Mouse (Mus musculus) mouse embryonic stem cell (cell line): ENCODE data around the gene Lrrn1.

ENCODE experiments used
- in situ Hi-C, 2 experiments: fragments of 300-500 bp; cut with MboI; formaldehyde crosslinking; loops; 1 replicate in 1 of 2; 3 replicates in 1 of 2; pipeline ENCODE4 v1.14.3; 2019 to 2020; ENCODE audit warnings: low sequenced_read_pairs in 2 of 2, low pct_unique_long_range_greater_than_20kb in 1 of 2, mixed read lengths in 1 of 2; ENCODE audit not compliant: unreplicated experiment in 1 of 2

Gene Lrrn1

DNA sequence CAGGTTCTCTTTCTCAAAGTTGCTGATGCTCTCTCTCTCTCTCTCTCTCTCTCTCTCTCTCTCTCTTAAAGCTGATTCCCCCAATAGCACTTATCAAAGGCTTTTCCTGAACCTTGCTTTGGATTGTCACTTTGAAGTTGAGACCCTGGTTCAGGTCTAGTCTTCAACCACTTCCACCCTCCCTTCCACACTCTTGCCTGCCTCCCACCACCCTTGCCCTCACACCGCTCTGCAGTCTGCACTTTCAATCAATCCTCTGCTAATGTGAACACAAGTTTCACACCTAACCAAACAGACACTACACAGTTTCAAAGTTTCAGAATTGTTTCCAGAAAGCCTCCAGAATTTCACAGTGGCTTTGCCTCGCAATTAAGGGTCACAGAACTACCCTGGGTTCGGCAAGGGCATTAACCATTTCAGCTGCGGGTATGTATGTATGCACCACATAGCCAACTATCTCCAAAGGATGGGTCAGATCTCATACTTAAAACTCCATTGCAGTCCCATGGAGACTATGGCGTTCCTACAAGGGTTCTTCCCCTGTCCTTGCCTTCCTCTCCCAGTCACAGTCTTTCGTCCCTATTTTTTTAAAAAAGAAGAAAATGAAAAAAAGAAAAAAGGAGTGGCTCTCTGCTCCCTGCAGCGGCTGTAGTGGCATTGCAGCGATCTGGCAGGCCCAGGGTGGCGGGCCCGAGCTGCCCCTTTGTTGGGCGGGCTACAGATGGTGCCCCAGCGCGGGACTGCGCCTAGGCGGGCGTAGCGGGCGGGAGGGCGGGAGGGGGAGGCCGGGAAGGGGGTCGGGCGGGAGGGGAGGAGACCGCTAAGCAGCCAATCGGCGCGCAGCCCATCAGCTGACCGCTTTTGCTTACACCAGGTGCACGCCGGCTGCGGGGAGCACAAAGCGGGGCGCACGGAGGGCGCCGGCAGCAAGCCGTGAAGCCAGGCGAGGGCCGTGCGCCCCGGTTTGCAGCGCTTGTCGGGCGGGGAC is at the start of gene Lrrn1:
TSS of gene Lrrn1 (plus strand) at position 892 of the 988 bp plus-strand sequence.
- in situ Hi-C loops = no loop called here

DNA sequence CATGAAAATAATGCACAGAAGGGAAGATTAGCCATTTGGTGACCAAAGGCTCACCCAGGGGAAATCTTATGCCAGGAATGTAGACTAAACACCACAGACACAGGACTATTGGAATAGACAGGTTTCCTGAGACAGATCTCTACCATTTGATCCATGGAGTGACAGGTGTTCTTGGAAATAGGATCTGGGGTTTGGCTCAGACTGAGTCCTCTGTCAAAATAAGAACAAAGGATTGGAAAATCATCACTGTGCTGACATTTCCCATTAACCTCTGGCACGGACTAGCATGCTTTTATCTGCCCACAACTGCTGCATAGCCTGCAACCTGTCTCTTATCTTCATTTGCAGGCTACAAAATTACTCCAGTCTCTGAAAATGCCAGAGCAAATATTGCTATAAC is 35.1 kb upstream of the Lrrn1 start:
- in situ Hi-C loops = no loop called here

DNA sequence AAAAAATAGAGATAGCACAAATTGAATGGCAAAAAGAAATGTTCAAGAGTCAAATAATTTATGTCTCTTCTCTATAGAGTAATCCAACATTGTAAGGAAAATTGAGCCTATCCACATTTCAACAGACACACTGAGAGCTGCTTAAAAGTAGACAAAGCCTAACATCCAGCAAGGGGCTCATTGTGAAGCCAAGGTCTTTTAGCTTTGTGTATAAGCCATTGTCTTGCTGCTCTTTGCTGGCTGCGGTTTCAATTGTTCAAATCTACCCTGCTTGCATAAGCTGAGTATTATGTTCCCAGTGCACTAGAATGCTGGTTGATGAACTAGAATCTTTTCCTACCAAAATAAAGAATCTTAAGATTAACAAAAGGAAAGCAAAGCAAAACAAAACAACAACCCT is 33.7 kb upstream of the Lrrn1 start:
- in situ Hi-C loops = no loop called here

DNA sequence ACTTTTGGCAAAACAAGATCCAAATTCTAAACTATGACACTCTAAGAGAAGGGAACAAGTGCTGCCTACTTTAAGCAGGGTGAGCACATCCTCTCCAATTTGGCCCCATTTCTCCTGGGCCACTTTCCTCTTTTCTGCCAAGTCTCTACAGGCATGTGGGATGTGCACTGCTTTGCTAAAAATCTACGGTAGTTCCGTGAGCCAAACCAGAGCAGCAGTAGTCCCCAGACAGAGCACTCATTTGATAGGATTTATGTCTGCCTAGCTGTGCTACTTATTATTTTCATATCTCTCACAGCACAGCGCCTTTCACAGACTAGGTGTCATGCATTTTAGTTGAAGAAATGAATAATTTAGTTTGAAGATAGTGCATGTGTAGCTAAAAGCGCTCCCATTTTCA is 15.9 kb upstream of the Lrrn1 start:
- in situ Hi-C loops = no loop called here

DNA sequence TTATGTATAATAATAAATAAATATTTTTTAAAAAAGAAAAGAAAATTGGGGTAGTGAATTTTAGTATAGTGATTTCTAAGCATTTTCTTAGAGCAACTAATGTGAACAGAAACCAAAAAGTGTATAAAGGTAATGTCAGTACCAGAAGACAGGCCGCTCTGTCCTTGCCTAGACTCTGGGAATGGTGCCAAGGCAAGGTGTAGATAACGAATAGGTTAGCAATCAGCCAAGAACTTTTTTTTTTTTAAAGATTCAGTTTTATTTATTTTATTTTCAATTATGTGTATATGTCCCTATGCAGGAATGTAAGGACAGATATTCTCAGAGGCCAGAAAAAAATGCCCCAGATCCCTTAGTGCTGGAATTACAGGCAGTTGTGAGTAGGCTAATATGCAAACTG is 5.6 kb upstream of the Lrrn1 start:
- in situ Hi-C loops = no loop called here

DNA sequence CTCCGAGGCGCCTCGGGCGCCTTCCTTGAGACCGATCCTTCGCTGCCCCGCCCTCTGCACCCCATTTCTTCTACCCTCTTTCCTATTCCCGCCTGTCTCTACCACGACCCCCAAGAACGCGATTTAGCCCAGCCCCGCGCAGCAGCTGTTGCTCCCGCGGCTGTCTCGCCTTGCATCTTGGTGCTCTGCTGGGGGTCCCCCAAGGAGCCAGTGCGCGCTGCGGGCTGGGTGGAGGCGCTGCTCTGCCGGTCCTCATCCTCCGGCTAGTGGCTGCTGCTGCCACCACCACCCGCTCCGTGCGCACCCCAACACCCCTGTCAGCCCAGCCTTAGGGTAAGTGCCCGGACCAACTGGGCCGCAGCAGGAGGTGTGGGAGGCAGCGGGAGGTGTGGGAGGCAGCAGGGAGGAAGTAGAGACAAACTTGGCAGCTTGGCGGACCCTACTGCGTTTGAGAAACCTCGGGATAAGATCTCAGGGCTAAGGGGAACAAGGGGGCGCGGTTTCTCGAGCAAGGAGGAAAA is 403 bp downstream of the Lrrn1 start:
- in situ Hi-C loops = no loop called here

DNA sequence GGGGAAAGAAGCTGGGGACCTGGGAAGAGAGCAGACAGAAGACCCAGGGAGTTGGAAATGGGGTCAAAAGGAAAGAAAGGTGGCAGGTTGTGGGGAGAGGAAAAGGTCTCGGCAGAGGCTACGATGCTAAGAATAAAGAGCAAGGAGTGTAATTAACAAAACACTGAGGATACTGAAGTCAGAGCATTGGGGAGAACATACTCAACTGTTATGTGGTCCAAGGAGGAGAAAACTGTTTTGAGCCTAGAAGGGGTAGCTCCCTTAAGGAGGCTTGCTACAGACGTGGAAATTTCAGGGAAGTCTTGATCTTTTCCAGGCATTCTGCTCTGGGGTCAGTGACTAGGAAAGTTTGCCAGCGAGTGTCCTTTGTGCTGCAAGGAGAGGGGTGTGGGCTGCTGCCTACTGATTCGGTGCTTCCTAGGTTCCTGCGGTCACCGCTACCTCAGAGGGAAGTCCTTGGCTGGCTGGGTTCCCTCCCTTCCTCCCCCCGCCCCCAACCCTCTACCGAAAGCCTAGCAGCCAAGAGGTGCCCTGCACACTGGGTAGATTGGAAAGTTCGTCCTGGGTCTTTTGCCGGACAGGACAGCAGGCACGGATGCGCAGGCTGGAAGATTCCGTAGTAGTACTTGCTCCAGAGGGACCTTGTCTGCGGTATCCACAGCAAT is 1.2 kb downstream of the Lrrn1 start:
- in situ Hi-C loops = no loop called here

DNA sequence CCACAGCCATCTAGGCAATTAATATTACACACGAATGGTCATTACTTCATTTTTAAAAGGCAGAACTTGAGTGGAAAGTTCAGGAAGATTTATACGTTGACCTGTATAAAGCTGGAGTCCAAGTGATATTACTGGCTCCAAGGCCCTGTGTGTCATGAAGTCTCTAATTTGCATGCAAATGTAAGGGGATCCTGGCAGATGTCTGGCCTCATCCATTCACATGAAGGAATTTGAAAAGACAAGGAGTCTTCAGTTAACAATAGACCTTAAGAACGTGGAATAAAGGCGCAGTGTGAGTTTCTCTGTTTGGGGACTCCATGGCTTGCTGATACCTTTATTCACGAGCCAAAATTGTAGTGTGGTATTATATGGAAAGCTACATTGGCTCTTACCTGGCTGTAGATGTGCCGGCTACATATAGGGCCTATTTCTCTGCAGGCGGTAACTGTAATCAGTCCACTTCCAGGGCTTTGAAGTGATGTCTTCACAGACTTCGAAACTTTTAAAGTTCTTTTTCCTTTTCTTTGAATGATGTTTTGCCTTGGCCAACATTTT is 2.0 kb downstream of the Lrrn1 start:
- in situ Hi-C loops = no loop called here

DNA sequence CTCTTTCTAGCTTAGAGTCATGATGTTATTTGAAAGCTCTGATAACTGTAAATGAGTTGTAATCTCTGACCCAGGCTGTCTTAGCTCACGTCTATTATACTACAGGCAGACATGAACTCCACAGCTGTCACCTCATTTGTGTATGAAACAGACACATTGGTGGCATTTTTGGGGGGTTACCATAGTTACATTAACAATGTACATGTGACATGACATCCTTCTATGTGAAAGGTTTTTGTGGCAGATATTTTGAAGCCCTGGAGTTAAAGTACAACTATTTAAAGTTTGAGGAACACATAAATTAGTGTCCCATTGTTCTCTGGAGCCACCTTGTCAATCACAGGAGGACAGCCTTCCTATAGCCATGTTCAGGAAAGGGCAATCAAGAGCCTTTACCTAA is 5.0 kb downstream of the Lrrn1 start:
- in situ Hi-C loops = no loop called here

DNA sequence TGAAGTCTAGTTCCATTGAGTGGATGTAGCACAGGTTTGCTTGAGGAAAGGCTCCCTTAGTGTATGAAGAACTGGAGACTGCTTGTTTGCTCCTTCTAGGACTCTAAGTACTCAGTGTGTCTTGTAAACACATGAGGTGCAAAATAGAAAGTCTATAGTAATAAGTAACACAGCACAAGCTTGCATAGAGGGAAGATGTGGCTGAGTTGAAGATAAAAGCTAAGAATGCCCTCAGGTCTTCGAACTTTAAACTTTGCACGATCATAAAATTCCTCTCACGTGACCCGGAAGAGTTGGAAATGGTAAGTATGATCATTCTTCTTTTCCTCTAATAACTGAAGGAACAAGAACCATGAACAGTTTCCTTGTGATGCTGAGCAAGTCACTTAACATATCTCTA is 7.1 kb downstream of the Lrrn1 start:
- in situ Hi-C loops = no loop called here

DNA sequence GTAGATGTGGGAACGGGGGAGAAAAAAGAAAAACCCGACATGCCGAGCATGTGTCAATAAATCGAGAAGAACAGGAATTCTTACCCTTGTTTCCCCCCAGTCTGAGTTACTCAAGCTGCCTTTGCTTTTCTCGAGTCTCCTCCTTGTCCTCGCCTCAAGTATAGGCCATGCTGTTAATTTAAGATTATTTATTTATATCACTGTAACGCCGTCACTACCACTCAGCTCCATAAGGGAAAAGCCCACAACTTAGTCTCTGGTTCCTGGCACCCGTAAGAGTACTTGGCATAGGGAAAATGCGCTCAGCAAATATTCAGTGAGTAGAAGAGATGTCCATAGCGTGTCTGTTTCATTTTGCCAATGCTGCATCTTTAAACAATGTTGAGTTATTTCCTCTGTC is 11.7 kb downstream of the Lrrn1 start:
- in situ Hi-C loops = no loop called here

DNA sequence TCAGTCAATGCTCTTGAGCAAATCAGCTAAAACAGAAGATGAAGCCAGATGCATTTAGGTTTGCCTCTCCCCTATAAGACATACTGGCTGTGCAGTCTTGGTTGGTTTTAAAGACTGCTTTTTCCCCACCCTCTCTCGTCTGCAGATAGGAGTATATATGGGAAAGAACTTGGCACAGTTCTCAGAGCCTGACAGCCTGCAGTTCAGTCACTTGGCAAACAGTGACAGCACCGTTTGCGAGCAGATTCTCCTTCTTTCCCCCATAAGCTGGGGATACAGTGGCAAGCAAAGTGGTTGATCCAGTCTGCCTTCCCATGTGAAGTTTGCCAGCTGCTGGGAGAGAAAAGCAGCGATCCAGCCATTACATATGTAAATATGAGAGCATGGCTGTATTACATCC is 12.3 kb downstream of the Lrrn1 start:
- in situ Hi-C loops = no loop called here

DNA sequence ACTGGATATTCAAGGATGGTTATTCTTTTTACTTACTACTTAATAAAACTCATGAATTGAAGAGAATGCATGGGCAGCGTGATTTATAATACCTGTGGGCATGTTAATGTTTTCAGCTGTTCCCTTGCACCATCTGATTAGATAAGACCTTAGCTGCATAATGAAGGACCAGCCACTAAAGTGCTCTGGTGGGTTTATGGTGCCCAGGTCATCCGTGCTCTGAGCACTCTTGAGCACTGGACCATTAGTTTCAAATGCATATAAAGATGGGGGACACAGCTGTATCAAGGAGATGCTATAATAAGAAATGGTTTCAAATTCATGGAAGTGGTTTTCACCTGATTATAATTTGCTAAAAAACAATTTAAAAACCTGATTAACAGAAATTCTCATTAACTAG is 16.7 kb downstream of the Lrrn1 start:
- in situ Hi-C loops = no loop called here

DNA sequence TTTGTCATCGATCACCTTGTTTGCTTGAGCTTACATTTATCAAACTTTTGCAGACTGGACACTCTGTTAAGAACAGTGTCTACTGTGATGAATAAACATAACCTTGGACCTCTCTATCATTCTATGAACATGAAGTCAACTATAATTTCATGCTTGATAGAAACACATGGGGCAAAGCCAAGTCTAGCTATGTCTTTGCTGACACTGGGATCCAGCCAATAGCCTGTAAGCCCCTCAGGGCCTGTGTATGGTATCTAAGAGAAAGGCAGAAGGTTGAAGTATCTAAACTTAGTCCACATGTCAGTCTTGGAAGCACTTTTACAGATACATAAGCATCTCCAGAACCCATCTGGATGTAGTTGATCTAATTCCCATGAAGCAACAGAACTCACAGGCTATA is 22.9 kb downstream of the Lrrn1 start:
- in situ Hi-C loops = no loop called here

DNA sequence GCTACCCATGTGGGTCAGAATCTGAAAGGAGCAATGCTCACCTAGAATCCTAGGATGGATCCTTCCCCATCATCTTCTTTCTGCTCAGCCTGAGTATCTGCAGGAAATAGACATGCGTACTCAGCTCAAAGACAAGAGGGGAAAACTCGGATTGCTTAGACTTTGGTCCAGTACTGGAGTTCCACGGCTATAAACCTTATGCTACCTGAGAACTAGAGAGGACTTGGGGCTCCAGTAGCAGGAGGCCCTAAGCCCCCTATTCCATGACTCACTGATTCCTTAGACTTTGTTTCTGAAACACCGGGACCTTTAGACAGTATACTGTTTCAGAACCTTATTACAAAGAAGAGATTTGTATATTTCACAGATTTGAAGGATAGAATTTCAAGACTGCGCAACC is 25.8 kb downstream of the Lrrn1 start:
- in situ Hi-C loops = no loop called here

DNA sequence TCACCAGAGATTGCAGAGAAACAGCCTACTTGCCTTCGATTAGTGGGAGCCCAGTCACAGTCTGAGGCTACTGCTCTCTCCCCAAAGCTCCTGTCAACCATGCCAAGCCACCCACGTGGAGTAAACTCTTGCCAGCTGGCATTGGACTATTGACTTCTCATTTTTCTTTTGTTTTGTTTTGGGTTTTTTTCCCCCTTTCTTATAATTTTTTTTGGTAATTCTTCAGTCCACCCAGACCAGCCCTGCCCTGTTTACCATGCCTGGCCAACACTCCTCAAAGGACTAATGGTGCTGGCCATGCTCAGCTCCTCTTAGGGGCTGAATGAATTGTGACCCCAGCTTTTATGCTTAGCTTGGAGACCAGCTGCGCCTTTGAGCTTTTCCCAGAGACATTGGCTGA is 27.4 kb downstream of the Lrrn1 start:
- in situ Hi-C loops = no loop called here

DNA sequence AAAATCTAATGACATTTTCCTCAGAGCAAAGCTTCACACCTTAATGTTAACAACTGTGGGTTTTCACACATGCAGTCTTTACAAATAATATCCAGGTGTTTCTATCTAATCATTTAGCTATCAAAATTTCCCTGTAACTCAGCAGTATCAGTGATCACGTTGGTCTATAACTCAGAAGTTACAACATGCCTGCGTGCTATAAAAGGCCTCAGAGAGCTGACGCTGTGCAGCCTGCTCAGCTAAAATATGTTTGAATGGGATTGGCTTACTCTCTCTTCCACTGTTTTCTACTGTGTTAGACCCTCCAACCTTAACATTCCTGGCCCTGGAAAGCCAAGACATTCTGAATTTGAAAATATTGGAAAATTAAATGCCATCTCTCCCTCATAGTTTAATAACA is 28.2 kb downstream of the Lrrn1 start:
- in situ Hi-C loops = no loop called here

DNA sequence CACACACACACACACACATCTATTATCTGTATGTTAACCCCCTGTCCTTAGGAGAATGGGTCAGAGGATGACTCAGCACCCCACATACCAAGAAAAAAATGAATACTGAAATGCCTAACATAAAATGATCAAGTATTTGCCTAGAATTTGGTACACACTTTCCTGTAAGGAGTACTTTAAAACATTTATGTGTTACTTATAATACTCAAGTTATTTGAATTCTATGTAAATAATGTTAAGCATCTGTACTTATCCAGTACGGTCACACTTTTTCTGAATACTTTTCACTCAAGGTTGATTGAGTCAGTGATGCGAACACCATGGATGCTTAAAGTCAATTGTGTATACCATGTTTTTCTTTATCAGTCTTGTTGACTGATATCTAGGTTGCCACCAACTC is 32.7 kb downstream of the Lrrn1 start:
- in situ Hi-C loops = no loop called here

DNA sequence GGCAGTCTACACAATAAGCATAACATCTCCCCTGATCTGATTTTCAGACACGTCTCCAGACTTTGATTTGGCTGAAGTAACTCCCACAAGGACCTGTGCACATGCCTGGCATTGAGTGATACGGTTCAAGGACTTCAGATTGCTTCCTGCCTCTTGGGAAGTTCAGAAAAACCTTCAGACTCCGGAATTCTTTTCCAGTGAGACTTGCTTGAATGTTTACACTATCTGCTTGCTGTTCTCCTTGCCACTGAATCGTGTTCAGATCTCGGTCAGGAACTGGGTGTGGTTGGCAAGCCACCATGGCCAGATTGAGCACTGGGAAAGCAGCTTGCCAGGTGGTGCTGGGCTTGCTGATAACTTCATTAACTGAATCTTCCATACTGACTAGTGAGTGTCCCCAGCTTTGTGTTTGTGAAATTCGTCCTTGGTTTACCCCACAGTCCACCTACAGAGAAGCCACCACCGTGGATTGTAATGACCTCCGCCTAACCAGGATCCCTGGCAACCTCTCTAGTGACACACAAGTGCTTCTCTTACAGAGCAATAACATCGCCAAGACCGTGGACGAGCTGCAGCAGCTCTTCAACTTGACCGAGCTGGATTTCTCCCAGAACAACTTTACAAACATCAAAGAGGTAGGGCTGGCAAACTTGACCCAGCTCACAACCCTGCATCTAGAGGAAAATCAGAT is 37.5 kb downstream of the Lrrn1 start:
- in situ Hi-C loops = no loop called here
